Mouse (Mus musculus): ENCODE data around the gene Dennd2c. TPM values are rescaled to one million over a fixed set of nuclear protein-coding genes. Genes with fewer than 3 reads are reported as not detected.
"Not testable (repeated sequence)": the region's sequence is repeated elsewhere in the genome, so short reads cannot be mapped to it uniquely, and the experiment has no call there.

The Dennd2c gene
- polyA plus RNA-seq, 1 experiment from 2014 or later, result 6.5 TPM

DNA sequence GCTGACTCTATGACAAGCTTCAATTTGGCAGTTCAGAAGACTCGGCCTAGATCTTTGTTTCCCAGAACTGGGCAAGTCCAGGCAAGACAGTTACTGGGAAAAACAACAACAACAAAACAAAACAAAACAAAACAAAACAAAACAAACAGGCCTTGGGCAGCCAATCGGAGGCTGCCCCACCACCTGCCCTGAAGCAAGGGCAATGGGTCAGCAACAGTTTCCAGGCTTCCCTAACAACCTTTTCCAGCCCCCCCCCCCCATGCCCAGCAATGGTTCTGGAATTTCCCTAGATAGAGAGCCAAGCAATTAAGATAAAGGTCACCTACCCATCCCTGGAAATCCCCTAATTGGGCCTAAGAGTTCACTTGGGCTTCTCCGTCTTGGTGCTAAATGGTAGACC is 102.0 kb downstream of the Dennd2c start:
- Histone ChIP-seq H3K36me3 (no peaks in the 10 kb centered on the region), H3K4me1 (no peaks in the 10 kb centered on the region), H3K4me3 (replicated peaks) (no peak overlapping the region), H3K9ac (no peak overlapping the region), H3K9me3 (no peaks in the 10 kb centered on the region), H3K4me2 (no peak overlapping the region), H3K27me3 (replicated peaks) (no peaks in the 10 kb centered on the region), H3K27ac (no peak overlapping the region)
- ATAC-seq (ENCODE audit: insufficient read depth, low FRiP score, low read depth), result no peak
- WGBS, result 92% methylated on average over 3 of the region's 3 CpGs

DNA sequence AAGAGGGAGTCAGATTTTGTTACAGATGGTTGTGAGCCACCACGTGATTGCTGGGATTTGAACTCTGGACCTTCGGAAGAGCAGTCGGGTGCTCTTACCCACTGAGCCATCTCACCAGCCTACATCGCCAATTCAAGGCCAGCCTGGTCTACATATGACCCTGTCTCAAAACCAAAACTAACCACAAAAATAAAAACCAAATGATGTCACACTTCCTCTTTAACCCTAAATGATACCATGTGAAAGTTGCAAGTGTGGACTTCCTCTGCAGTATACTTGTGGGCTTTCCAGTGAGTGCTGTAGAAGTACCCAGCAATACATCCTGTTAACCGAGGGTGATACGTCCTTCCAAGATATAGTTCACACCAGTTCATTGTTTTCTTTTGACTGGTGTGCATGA is 104.0 kb downstream of the Dennd2c start:
- no peak for ATAC-seq (ENCODE audit: insufficient read depth, low FRiP score, low read depth)
- Histone ChIP-seq H3K36me3 (no peaks in the 10 kb centered on the region), H3K4me1 (no peaks in the 10 kb centered on the region), H3K9ac (no peak overlapping the region), H3K4me2 (no peak overlapping the region), H3K4me3 (replicated peaks) (no peak overlapping the region), H3K27me3 (replicated peaks) (no peaks in the 10 kb centered on the region), H3K9me3 (no peaks in the 10 kb centered on the region), H3K27ac (no peak overlapping the region)
- WGBS, result 78% methylated on average over 6 of the region's 6 CpGs

- Histone ChIP-seq H3K27me3 (replicated peaks) (no peaks in the 10 kb centered on the region), H3K9me3 (no peaks in the 10 kb centered on the region), H3K4me3 (replicated peaks) (no peak overlapping the region), H3K36me3 (no peaks in the 10 kb centered on the region), H3K9ac (no peak overlapping the region), H3K27ac (no peak overlapping the region), H3K4me2 (no peak overlapping the region), H3K4me1 (no peaks in the 10 kb centered on the region)
- no peak for ATAC-seq (ENCODE audit: insufficient read depth, low FRiP score, low read depth)
- WGBS, result 56% methylated on average over 5 of the region's 5 CpGs
Measured at GRCm38 (mm10) chr3:103207749-103208148, 105.3 kb downstream of the Dennd2c start.

DNA sequence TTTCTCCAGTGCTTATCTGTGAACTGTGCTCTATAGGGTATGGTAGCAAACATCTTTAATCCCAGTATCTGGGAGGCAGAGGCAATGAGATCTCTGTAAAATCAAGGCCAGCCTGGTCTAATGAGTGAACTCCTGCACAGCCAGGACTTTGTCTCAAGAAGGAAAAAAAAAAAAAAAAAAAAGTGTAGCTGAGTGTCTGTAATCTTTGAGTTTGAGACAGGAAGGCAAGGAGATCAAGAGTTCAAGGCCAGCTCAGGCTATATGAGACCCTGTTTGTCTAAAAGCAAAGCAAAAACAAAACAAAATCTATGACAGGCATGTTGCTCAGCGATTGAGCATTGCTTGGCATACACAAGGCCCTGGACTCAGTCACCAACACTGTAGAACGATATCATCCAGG is 105.8 kb downstream of the Dennd2c start:
- 81% methylated on average over 2 of the region's 2 CpGs for WGBS
- no peak for ATAC-seq (ENCODE audit: insufficient read depth, low FRiP score, low read depth)
- Histone ChIP-seq H3K9ac (no peak overlapping the region), H3K4me1 (no peaks in the 10 kb centered on the region), H3K36me3 (no peaks in the 10 kb centered on the region), H3K4me3 (replicated peaks) (no peak overlapping the region), H3K4me2 (no peak overlapping the region), H3K9me3 (no peaks in the 10 kb centered on the region), H3K27ac (no peak overlapping the region), H3K27me3 (replicated peaks) (no peaks in the 10 kb centered on the region)

GRCm38 (mm10) chr3:103211101-103211500 is 108.7 kb downstream of the Dennd2c start:
- no peaks in the 10 kb centered on the region for H3K9me3 ChIP-seq
- H3K4me1 ChIP-seq, result no peaks in the 10 kb centered on the region
- no peak for ATAC-seq (ENCODE audit: insufficient read depth, low FRiP score, low read depth)
- 64% methylated on average over 2 of the region's 2 CpGs for WGBS
- H3K27me3 ChIP-seq (replicated peaks), result no peaks in the 10 kb centered on the region
- H3K27ac ChIP-seq, result no peak overlapping the region
- H3K4me3 ChIP-seq (replicated peaks), result no peak overlapping the region
- no peaks in the 10 kb centered on the region for H3K36me3 ChIP-seq
- H3K4me2 ChIP-seq, result no peak overlapping the region
- H3K9ac ChIP-seq, result no peak overlapping the region

GRCm38 (mm10) chr3:103212142-103212541 is 109.7 kb downstream of the Dennd2c start:
- H3K9ac ChIP-seq, result no peak overlapping the region
- H3K4me2 ChIP-seq, result no peak overlapping the region
- 55% methylated on average over 1 of the region's 1 CpGs for WGBS
- no peaks in the 10 kb centered on the region for H3K27me3 ChIP-seq (replicated peaks)
- H3K36me3 ChIP-seq, result no peaks in the 10 kb centered on the region
- no peak overlapping the region for H3K27ac ChIP-seq
- no peaks in the 10 kb centered on the region for H3K4me1 ChIP-seq
- H3K9me3 ChIP-seq, result no peaks in the 10 kb centered on the region
- H3K4me3 ChIP-seq (replicated peaks), result no peak overlapping the region
- ATAC-seq (ENCODE audit: insufficient read depth, low FRiP score, low read depth), result no peak

GRCm38 (mm10) chr3:103213537-103213936 is 111.1 kb downstream of the Dennd2c start:
- Histone ChIP-seq H3K4me2 (no peak overlapping the region), H3K9me3 (no peaks in the 10 kb centered on the region), H3K4me1 (no peaks in the 10 kb centered on the region), H3K27ac (no peak overlapping the region), H3K9ac (no peak overlapping the region), H3K4me3 (replicated peaks) (no peak overlapping the region), H3K27me3 (replicated peaks) (no peaks in the 10 kb centered on the region), H3K36me3 (no peaks in the 10 kb centered on the region)
- ATAC-seq (ENCODE audit: insufficient read depth, low FRiP score, low read depth), result no peak
- WGBS, result 65% methylated on average over 5 of the region's 5 CpGs

DNA sequence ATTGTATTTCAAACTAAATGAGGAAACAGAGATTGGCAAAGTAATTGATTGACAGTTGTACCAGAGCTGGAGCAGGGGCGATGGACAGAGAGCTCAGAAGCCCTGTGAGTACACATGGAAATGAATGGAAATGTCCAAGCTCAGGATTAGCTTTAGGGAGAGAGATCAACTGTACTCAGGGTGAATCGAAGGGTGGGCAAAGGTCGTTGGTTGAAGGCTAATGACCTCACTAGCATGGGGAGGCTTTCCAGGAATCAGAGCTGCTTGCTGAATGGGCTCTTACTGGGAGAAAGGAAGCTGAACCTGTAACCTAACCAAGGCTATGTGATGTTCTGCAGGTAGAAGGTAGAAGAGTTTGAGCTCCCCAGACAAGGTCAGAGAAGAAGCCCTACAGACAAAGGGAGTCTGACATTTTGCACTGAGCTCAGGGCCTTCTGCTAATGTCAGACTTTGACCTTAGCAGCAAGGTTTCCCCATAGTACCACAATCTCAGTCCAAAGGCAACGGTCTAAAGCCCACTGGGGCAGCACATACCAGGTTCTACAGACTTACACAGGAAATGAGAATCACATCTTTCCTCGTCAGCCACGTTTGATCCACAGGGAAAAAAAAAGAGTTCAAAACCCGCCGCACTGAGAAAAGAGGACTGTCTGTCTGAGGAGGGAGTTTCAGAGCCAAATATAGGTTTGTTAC is 112.3 kb downstream of the Dennd2c start:
- Histone ChIP-seq H3K4me1 (no peaks in the 10 kb centered on the region), H3K4me2 (no peak overlapping the region), H3K27me3 (replicated peaks) (no peaks in the 10 kb centered on the region), H3K9ac (no peak overlapping the region), H3K27ac (no peak overlapping the region), H3K36me3 (no peaks in the 10 kb centered on the region), H3K9me3 (no peaks in the 10 kb centered on the region), H3K4me3 (replicated peaks) (no peak overlapping the region)
- WGBS, result 85% methylated on average over 8 of the region's 8 CpGs
- ATAC-seq (ENCODE audit: insufficient read depth, low FRiP score, low read depth), result no peak

DNA sequence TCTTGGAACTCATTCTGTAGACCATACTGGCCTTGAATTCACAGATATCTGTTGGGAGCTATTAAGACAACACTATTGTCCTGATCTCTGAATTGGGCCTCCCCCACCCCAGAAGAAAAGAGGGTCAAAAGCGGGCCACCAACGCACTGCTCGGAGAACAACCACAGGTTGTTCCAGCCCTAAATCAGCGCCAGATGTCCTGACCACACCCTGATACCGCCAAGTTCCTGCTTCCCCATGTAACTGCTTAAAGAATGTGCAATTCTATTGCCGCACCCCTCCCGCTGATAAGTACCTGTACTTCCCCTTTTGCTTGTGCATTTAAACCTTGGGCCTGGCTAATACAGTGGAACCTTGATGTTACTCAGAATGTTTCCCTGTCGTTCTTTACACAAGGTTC is 113.0 kb downstream of the Dennd2c start:
- not testable (repeated sequence) for H3K4me3 ChIP-seq (replicated peaks); H3K36me3 ChIP-seq; ATAC-seq (ENCODE audit: insufficient read depth, low FRiP score, low read depth); H3K4me1 ChIP-seq; H3K4me2 ChIP-seq; H3K9ac ChIP-seq; H3K9me3 ChIP-seq; H3K27ac ChIP-seq; H3K27me3 ChIP-seq (replicated peaks)
- 89% methylated on average over 8 of the region's 8 CpGs for WGBS

Other genes starting within 250 kb of the Dennd2c start
- gene Sycp1, start 166.5 kb upstream of the Dennd2c start, polyA plus RNA-seq (2015; fragmentation: Nextera tagmentation; extraction: Ambion mirVana), result not detected in 2 replicates
- gene Nr1h5, start 138.5 kb upstream of the Dennd2c start, polyA plus RNA-seq (2015; fragmentation: Nextera tagmentation; extraction: Ambion mirVana), result 0.13 and 0.37 TPM in 2 replicates
- 50.6 and 56.0 TPM in 2 replicates for gene Sike1, start 106.9 kb upstream of the Dennd2c start, polyA plus RNA-seq (2015; fragmentation: Nextera tagmentation; extraction: Ambion mirVana)
- gene Csde1, start 82.2 kb upstream of the Dennd2c start, polyA plus RNA-seq (2015; fragmentation: Nextera tagmentation; extraction: Ambion mirVana), result 291 and 302 TPM in 2 replicates
- 79.8 and 84.2 TPM in 2 replicates for gene Nras, start 44.3 kb upstream of the Dennd2c start, polyA plus RNA-seq (2015; fragmentation: Nextera tagmentation; extraction: Ambion mirVana)
- gene Ampd1, start 28.6 kb upstream of the Dennd2c start, polyA plus RNA-seq (2015; fragmentation: Nextera tagmentation; extraction: Ambion mirVana), result 0.44 TPM in 1 of 2 replicates, not detected in the other
- 199 and 207 TPM in 2 replicates for gene Bcas2, start 69.1 kb downstream of the Dennd2c start, polyA plus RNA-seq (2015; fragmentation: Nextera tagmentation; extraction: Ambion mirVana)
- gene Trim33, start 176.7 kb downstream of the Dennd2c start, polyA plus RNA-seq (2015; fragmentation: Nextera tagmentation; extraction: Ambion mirVana), result 18.8 and 21.6 TPM in 2 replicates